Mouse (Mus musculus): ENCODE data around the gene Plcg1. TPM values are rescaled to one million over a fixed set of nuclear protein-coding genes. Genes with fewer than 3 reads are reported as not detected.

Gene Plcg1
- total RNA-seq, 4 experiments from 2014 or later = 103 to 121 (median 114) TPM

DNA sequence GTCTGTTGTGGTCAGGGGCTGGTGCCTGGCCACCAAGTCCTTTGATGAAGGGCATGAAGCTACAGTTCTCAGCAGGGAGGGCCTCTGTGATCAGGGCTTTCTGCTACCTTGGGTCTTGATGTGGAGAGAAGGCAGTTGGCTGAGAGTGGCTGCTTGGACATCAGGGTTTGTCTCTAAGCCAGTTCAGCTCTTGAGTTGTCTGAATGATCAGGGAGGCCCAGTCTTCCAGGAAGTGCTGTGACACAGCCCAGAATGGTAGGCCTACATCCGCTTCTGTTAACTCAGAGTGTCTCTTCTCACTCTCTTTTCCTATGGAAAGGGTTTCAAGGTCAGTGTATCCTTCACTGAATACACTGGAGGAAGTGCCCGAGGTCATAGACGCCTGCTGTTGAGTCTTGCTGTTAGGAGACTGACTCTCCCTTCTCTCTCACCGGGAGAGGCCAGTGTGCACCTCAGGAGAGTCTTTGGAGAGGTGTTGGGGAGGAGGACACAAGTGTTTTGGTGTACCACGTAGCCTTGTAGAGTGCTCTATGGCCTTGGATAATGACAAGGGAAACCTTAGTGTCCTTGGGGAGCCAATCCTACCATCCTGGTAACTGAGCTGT lies 4.7 kb downstream of the Plcg1 start:
- DNase-seq (ENCODE audit: low spot score in 2 of 2) = no peak

DNA sequence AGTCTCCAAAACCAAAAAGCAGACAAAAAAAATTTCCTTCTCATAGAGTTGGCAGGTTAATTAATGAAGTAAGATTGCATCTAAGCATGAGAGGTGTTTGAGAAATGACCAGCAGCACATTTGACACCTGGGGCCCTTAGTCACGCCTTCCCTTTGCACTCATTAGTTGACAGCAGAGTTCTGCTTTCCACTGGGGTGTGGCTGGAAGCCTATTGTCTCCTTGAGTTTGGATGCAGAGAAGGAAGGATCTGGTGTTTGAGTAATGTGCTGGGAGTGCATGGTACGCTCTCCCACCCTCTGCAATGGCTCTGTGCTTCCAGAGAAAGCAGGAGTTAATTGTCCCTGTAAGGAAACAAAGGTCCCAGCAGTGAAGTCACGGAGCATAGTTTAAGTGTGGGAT lies 5.4 kb downstream of the Plcg1 start:
- no peak for DNase-seq (ENCODE audit: low spot score in 2 of 2)

DNA sequence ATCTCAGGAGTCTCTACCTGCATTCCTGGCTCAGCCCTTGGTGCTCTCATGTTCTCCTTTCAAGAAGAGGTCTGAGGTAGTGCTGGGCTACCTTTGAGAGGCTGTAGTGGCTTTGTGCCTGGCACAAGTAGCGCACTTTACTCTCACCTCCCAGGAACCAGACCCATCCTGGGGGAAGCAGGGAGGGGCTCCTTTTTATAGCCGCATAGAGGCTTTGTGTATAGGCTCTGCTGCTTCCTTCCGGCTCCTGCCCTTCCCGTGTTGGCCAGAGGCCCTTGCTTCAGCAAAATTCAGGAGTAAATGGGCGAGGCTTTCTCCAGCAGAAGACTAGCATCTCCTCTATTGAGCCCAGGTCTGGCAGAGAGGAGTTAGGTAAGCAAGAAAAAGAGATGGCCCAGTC lies 7.3 kb downstream of the Plcg1 start:
- no peak for DNase-seq (ENCODE audit: low spot score in 2 of 2)

DNA sequence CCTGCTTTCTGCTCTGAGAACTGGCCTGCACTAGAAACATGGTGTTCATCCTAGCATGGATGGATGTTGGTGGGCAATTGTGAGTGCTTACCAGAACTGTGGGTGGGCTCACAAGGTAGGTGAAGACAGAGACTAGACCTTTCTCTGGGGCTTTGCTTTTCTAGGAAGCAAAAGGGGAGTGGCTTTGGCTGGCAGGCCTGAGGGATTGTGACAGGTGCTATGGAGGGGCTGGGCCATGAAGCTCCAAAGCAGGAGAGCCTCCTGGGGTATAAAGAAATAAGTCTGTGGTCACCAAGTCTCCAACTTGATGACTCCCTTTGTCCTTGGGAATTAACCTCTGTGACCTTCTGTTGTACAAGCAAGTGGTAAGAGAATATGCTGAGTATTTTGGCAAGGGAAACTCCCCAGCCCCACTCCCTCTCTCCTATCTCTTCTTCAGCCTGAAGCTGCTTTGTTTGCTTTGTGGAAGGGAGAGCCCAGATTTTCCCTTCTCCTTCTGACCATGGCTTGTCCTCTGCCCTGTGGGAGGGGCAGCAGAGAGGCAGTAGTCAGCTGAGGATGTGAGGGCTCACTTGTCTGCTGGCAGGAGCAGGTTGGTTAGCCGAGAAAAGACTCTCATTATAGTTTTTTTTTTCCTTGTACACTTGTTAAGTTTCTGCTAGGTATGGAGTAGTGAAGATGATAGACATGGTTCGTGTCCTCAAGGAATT lies 8.7 kb downstream of the Plcg1 start:
- DNase-seq (ENCODE audit: low spot score in 2 of 2) = no peak

DNA sequence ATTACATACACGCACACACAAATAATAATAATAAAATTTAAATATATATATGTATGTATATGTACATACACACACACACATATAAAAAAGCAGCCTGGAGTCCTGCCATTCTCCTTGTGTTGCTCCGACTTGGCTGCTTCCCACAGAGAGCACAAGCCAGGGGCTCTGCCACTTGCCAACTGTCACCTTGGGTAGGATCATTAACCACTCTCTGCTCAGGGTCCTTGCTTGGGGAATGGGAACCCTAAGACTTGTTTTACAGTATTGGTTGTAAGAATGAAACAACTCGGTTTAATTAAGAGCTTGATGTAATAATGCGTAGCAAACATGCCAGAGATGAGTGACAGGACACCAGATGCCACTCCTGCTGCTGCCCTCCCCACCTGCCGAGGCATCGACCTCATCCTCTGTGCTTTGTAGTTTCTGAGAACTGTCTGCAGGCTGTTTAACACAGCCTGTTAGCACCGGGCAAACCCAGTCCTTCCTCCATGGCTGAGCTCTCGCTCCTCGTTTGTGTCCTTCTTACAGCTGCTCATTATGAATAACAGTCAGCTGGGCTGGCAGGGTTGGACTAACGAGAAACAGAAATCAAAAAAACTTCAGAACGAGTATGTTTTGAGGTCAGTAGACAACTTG lies 9.5 kb downstream of the Plcg1 start:
- no peak for DNase-seq (ENCODE audit: low spot score in 2 of 2)

DNA sequence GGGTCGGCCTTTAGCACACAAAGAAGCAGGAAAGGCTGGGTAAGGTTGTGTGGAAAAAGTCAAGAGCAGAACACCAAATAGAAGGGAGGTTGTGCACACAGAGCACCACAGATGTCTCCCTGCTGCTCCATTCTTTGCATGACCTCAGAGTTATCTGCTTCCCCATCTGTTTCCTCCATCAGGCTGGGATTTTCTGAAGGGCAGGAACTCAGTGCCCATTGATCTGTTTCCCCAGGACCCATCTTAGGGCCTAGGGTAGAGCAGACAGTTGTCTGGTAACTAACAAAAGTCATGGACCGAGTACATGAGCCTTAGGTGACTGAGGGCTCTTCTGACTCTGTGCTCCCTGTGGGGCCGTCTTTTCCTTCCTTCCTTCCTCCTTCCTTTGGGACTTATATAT lies 10.5 kb downstream of the Plcg1 start:
- DNase-seq (ENCODE audit: low spot score in 2 of 2) = no peak

DNA sequence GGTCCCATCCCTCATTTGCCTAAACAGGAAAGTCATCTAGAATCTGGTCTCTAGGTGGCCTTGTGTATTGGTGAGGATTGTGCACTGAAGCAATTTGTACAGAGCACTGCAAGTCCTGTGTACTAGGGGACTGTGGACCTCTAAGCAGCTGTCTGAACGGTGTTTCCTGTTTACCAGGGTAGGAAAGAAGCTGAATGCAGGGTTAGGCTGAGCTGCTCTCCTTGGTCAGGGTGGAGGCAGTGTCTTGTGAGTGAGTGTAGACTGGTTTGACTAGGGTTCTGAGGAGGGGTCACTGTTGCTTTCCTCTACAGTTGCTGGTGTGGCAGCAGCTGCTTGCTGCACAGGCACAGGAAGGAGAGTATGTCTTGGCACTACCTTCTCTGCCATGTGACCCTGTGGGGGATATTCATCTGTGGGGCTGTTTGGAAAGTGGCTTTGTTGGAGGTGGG lies 11.1 kb downstream of the Plcg1 start:
- no peak for DNase-seq (ENCODE audit: low spot score in 2 of 2)

DNA sequence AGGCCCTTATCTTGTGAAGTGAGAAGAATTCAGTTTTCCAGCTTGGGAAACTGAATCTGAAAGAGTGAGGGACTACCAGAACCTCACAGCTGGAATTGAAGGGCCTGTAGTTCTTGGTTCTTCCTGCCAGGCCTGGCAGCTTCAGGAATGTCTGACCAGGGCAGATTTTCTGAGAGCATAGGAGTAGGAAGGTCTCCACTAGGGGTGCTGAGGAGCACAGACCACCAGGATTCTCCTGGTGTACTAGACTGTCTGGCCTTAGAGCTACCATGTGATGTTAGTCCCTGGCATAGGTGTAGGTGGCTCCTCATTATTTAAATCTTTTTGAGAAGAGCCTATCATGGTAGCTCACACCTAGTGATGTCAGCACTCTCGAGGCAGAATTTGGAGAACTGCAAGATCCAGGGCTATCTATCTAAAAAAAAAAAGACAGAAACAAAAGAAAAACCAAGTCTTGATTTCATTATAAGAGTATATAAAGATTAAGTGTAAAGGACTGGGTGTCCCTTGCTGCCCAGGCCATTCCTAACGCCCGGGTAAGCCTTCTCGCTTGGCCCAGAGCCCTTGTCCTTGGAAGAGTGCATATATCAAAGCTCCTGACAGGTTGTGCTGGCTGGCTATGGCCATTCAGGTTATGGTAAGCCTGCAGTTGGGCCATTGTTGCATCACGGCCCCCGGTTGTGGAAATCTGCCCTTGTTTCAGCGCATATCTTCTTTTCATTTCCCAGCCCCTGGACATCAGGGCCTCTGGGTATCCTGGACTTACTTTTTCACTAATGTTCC lies 13.1 kb downstream of the Plcg1 start:
- DNase-seq (ENCODE audit: low spot score in 2 of 2) = no peak

DNA sequence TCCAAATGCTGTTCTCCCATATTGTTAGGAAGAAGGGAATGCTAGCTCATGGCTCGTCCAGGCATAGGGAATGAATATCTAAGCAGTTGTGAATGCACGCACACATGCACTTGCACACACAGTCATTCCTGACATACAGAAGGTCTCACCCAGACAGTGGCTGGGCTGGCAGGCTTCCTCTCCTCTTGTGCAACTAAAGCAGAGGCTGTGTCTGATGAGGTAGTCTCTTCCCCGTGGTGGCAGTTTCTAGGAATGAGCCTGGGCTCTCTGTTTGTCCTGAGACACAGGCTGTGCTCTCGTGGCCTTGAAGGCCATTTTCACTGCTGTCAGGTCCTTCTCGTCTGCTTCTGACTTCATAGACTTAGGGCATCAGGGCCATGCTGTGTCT lies 13.7 kb downstream of the Plcg1 start:
- no peak for DNase-seq (ENCODE audit: low spot score in 2 of 2)

DNA sequence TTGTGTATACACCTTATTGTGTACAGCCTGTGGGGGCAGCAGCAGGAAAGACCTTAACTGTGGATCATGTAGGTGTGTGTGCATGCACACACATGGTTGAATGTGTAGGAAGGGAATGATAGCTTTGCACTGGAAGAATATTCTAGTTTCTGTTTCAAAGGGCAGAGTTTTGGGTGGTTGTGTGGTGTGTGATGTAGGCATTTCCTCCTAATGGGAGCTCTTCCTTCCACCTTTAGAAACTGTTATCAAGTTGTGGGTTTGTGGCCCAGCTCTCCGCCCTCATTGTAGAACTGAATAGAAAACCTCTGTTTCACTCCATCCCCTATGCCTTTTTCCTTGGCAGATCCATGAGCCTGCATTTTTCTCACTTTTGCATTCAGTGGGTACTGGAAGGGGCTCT lies 14.4 kb downstream of the Plcg1 start:
- no peak for DNase-seq (ENCODE audit: low spot score in 2 of 2)

DNA sequence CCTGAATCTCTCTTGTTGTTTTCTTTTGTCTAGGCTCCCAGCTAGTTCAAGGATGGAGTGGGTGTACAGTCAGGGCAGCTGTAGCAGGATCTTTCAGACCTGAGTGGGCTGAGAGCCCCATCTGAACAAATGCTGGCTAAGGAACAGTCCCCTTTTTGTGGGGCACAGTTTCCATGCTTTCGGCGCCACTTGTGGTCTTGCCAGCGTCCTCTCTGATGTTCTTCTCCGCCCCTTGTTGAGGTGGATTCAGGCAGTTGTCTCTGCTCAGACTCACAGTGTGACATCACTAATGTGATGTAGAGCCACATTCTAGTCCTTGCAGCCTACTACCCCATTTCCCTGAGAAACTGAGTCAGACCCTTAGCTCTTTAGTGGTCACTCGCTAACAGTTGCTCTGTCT lies 15.5 kb downstream of the Plcg1 start:
- DNase-seq (ENCODE audit: low spot score in 2 of 2) = no peak

DNA sequence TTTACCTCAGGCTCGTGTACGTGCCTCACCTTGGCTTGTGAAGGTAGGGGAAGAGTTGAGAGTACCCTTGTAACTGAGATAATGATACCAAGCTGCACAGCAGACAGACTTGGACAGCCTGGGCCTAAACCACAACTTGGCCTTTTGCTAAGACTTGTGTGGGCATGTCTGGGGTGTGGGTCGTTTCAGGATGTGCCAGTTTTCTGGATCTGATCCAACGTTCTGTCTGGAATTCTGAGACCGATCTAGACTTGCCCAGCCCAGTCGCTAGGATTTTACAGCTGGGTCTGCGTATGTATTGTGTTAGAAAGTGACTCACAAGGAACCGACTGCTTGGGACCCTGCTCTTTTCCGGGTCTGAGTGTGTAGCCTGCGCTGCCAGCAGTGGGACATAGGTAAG lies 16.0 kb downstream of the Plcg1 start:
- no peak for DNase-seq (ENCODE audit: low spot score in 2 of 2)

DNA sequence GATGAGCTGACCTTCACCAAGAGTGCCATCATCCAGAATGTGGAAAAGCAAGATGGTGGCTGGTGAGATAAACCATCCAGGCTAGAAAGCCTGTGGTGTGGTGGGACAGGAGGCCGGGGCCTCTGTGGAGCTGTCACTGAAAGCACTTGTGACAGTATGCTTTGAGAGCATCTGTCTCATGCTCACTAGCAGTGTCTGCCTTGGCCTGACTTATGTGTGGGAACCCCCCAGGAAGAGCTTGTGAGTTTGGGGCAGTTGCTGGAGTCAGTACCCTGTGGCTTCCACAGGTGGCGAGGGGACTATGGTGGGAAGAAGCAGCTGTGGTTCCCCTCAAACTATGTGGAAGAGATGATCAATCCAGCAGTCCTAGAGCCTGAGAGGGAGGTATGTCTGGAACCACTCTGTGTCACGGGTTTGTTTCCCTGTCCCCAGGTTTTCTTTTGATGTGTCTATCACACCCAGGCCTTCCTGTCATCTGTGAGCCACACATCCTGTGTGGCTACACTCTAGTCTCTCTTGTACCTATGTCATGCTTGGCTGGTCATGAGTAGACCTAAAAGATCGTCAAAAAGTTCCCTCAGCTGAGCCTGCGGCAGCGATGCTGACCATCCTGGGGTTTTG lies 25.6 kb downstream of the Plcg1 start:
- DNase-seq (ENCODE audit: low spot score in 2 of 2) = no peak

DNA sequence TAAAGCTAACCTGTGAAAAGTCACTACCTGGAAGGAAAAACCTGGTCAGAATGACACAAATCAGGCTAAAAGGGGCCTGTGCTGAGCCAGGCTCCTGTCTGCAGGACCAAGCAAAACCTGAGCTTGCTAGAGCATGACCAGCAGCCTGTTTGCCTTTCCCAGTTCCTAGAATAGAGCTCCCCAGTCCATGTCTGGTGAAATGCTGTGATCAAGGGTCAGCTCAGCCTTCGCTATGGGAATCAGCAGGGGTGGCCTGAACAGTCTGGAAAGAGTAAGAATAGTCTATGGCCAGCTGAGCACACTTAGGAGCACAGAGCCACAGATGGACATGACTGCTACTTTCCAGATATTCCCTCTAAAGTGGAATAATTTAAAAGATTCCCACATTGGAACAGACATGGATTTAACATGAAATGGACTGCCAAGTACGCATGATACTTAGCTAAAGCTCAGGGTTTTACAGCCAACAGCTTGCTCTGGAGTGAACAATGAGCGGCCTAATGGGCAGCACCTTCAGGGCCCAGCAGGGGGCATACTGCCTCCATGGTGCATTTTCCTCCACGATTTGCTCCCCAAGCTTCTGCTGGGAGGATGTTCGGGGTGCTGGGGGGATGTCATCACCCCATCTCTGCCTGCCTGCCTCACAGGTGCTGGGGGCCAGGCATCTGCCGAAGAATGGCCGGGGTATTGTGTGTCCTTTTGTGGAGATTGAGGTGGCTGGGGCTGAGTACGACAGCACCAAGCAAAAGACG lies 29.5 kb downstream of the Plcg1 start:
- peak in 1 of 2 experiments; percentile 46 for DNase-seq (ENCODE audit: low spot score in 2 of 2)

DNA sequence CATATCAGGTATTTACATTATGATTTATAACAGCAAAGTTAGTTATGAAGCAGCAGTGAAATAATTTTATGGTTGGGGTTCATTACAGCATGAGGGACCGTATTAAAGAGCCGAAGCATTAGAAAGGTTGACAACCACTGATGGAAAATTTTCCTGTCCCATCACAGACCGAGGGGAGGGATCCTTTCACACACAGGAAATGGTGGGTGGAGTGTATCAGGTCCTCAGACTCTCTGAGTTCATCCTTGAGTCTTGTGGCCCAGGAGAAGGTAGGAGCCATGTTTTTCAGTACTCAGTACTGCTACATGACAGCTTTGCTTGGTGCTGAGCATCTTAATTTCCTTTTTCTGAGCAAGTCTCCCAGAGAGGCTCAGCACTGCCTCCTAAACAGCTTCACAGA lies 32.7 kb downstream of the Plcg1 start:
- DNase-seq (ENCODE audit: low spot score in 2 of 2) = no peak

DNA sequence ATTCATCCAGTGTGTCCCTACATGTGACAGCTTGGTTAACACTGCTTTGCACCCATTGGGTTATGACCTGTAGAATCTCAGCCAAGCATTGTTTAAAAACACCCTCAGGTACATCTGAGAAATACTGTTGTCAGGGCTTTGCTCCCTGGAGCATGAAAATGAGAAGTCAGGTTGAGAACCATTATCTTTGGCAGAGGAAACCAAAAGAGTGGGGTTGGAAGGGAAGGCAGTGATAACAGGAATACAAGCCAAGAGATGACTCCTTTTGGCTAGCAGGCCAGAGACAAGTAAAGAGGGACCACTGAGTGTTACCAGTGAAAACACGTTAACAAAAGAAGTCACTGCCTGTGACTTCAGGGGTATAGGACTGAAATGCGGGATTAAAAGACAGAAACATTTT lies 33.3 kb downstream of the Plcg1 start:
- no peak for DNase-seq (ENCODE audit: low spot score in 2 of 2)

DNA sequence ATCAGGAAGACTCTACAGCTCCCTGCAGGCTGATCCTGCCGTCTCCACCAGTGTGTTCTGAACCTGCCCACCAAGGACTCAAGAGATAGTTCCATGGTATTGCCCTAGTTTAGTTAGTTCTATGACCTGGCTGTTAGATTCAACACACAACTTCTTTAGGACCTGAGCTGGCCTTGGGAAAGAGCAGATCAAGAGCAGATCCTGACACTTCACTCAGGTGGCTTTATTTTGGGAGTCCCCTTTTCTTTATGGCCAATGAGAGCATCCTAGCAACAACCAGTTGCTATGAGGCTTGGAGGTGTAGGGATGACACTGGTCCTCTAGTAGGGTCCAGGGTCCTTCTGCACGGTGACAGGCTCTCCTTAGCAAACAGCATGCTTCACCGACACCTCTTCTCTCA lies 34.0 kb downstream of the Plcg1 start:
- no peak for DNase-seq (ENCODE audit: low spot score in 2 of 2)

DNA sequence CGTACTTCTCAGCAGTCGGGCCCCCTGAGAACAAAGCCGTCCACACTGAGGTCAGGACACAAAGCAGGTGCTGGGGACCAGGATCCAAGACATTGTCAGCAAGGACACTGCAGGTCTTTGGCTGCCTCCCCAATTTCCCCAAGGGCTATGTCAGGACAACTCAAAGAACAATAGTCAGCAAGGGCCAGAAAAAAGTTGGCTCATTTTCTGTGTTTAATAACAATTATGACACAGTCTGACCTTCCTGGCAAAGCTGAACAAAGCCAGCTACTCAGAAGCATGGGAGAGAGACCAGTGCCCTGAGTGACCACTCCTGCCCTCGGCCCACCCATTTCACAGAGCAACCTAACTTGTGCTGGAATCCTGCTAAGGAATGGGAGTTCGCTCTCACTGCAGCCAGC lies 35.3 kb downstream of the Plcg1 start:
- DNase-seq (ENCODE audit: low spot score in 2 of 2) = no peak

DNA sequence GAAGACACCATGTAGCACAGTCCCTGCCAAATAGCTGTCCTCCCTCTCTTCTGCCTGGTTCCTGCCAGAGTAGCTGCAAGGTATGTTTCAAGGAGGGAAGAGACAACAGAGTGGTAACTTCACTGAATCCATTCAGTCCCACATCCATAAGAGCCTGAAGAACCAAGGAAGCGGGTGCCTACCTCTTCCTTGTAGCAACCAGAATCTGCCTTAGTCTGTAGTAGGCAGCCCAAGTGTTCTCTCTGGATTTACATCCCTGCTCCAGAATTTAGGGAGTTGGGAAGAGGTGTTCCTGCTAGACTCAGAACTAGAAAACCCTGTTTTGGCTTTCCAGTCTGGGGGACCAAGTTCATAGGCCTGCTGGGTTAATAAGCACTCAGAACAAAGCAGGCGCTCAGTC lies 36.1 kb downstream of the Plcg1 start:
- no peak for DNase-seq (ENCODE audit: low spot score in 2 of 2)

DNA sequence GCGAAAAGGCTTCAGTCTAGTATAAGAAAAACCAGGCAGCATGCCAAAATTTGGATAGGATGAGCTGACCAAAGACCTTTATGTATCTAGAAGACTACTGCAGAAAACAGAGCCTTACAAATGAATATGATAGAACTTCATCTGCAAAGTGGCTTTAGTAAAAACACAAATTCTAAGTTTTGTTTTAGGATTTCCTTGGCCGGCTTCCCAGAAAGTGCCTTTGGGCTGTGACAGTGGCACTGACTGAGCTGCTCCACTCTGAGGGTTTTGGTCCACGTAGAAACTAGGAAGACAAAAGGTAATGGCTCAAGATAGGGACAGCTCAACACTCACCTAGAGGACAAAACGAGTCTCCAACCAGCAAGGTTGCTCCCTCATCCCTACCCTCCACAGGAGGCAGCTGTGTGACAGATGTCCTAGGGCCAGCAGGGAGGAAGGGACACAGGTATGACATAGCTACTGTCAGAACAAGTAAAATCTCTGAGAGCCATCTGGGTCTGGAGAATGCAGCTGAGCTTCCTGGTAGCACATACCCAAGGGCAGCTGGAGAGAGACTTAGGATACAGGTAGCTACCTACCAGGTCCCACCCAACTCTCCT lies 37.1 kb downstream of the Plcg1 start:
- no peak for DNase-seq (ENCODE audit: low spot score in 2 of 2)

DNA sequence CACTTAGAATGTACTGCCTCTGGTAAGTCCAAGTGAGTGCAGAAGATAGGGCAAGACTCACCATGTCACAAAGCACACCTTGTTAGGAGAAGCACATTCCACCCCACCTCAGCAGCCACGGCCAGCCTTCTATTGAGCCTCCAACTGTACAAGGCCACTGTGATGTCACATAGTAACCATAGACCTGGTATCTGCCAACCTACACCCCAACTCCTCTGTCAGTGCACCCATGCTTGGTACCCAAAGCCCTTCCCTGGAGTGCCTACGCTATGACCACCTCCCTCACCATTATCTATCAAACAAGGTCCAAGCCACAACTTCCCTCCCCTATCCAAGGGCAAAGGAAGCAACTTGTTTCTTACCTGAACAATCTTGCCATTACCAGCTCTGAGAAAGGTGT lies 37.9 kb downstream of the Plcg1 start:
- peak in 1 of 2 experiments; percentile 5 for DNase-seq (ENCODE audit: low spot score in 2 of 2)
